Mouse (Mus musculus) G1E (cell line): Measurements from ENCODE around the gene Fdx1.

Experiments
- CTCF ChIP-seq: IDR thresholded peaks from 2 replicates; pipeline ENCODE4 v1.5.1; 2012; ENCODE audit warnings: low read depth, low read length, inconsistent platforms, mixed read lengths
- GATA1 ChIP-seq: IDR thresholded peaks from 2 replicates; pipeline ENCODE4 v1.6.1; 2012; ENCODE audit warnings: borderline replicate concordance, low read length, inconsistent platforms, mixed read lengths

GRCm38 (mm10) chr9:51922756-51923155, 40.6 kb downstream of the Fdx1 start:
- TF ChIP-seq CTCF, result no peak
- TF ChIP-seq GATA1, result no peak
